Mouse (Mus musculus) forebrain, embryonic 16.5 days (tissue): ENCODE data around the gene Mylk4. TPM values are rescaled to one million over a fixed set of nuclear protein-coding genes. Genes with fewer than 3 reads are reported as not detected.
A peak's percentile ranks its signal among the peaks of the same experiment; 100 is the strongest.

ENCODE experiments used
- ATAC-seq: fragments of 200-750 bp; cut with Nextera tagmentation; 2 replicates; pipeline ENCODE4 v1.8.0; 2017; ENCODE audit warnings: mild to moderate bottlenecking, moderate library complexity
- H3K27ac ChIP-seq: fragments of 300-500 bp; sonication (generic); 2 replicates; pipeline ENCODE4 v1.5.1; 2014; ENCODE audit warnings: low read length, control low read depth
- H3K27me3 ChIP-seq: fragments of 300-500 bp; sonication (generic); replicated peaks from 2 replicates; pipeline ENCODE4 v1.6.1; 2014; ENCODE audit warnings: low read length; ENCODE audit not compliant: control insufficient read depth, insufficient read depth
- H3K36me3 ChIP-seq: fragments of 300-500 bp; sonication (generic); 2 replicates; pipeline ENCODE4 v1.6.1; 2014; ENCODE audit not compliant: control insufficient read depth, insufficient read depth
- H3K4me1 ChIP-seq: fragments of 300-500 bp; sonication (generic); replicated peaks from 2 replicates; pipeline ENCODE4 v1.6.1; 2014; ENCODE audit warnings: low read length; ENCODE audit not compliant: control insufficient read depth, insufficient read depth
- H3K4me2 ChIP-seq: fragments of 300-500 bp; sonication (generic); 2 replicates; pipeline ENCODE4 v1.6.1; 2014; ENCODE audit warnings: mild to moderate bottlenecking, low read length, control low read depth
- H3K4me3 ChIP-seq: fragments of 300-500 bp; sonication (generic); replicated peaks from 2 replicates; pipeline ENCODE4 v1.5.1; 2014; ENCODE audit warnings: mild to moderate bottlenecking, low read length, control low read depth
- H3K9ac ChIP-seq: fragments of 300-500 bp; sonication (generic); replicated peaks from 2 replicates; pipeline ENCODE4 v1.6.1; 2014; ENCODE audit warnings: low read depth, low read length, control low read depth
- H3K9me3 ChIP-seq: fragments of 300-500 bp; sonication (generic); 2 replicates; pipeline ENCODE4 v1.6.1; 2016; ENCODE audit warnings: low read length; ENCODE audit not compliant: control insufficient read depth
- WGBS: fragments of 180-500 bp; shearing (Covaris S2); extraction: QIAGEN DNeasy Blood & Tissue Kit; methylation state at CpG from one replicate; pipeline ENCODE4 v1.1.7; 2014; 5-methylcytosine and 5-hydroxymethylcytosine counted together
- polyA plus RNA-seq: library from polyadenylated mRNA; unstranded; fragments of >200 nt; fragmentation: Nextera tagmentation; extraction: Ambion mirVana; gene quantifications from 2 replicates; pipeline ENCODE4 v1.2.1, GENCODE M21; 2015

Mylk4 gene
- polyA plus RNA-seq, 1 experiment from 2014 or later, result not detected

DNA sequence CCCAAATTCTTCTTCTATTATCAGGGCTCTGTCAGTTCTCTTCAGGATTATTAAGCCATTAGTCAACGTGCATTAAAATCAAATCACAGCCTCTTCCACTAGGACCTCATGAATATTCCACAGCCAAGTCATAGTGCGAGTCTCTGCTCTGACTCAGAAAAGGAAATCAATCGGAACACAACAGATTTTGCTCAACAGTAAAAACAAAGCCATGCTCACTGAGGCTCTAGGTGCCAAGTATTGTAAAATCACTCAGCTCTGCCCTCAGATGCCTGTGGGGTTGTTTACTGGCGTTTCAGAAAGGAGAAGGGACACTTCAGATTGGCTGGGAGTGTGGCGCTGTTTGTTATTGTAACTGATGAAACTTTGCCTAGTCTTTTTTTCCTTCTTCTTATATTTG, 104.8 kb downstream of the Mylk4 start:
- Histone ChIP-seq H3K4me2 (no peak overlapping the region), H3K9ac (no peak overlapping the region), H3K36me3 (no peaks in the 10 kb centered on the region), H3K4me1 (no peaks in the 10 kb centered on the region), H3K4me3 (no peak overlapping the region), H3K27me3 (no peaks in the 10 kb centered on the region), H3K9me3 (no peaks in the 10 kb centered on the region), H3K27ac (no peak overlapping the region)
- WGBS, result 55% methylated on average over 5 of the region's 5 CpGs
- no peak for ATAC-seq

DNA sequence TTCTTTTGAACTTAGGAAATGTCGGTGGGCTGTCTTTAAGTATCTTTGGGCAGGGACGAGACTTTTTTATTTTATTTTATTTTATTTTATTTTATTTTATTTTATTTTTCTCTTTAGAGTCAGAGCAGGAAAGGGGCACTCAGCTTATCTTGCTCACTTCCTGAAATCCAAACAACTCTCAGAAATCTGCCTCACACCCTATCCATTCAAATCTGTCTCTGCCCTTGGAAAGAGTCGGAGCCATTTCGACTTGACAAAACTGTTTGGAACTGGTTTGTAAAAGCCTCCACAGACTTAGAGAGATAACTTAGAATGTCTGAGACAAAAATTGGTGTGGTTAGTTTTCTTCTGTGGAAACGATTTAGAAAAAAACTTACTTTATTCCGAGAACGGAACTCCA, 113.0 kb downstream of the Mylk4 start:
- no peak for ATAC-seq
- 87% methylated on average over 7 of the region's 7 CpGs for WGBS
- Histone ChIP-seq H3K4me3 (no peak overlapping the region), H3K4me1 (no peaks in the 10 kb centered on the region), H3K4me2 (no peak overlapping the region), H3K36me3 (no peaks in the 10 kb centered on the region), H3K9ac (no peak overlapping the region), H3K9me3 (no peaks in the 10 kb centered on the region), H3K27ac (no peak overlapping the region), H3K27me3 (no peaks in the 10 kb centered on the region)

DNA sequence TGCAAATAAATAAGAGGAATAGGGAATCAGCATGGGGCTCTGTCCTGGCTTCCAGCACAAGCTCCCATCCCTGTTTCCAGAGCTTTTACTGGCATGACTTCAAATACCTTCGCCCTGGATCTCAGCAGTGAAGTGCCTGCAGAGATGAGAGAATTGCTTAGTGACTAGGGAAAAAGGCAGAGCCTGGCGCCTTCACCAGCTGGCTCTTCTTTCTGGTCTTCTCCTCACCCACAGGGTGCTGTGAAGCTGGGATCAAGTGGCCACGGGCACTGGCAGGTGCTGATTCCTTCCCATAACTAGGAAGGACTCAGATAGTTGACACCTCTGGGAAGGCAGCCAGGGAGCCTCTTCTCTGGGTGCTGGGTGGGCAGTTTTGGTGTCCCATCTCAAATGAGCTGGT, 115.5 kb downstream of the Mylk4 start:
- H3K4me1 ChIP-seq, result no peaks in the 10 kb centered on the region
- no peak overlapping the region for H3K9ac ChIP-seq
- 68% methylated on average over 3 of the region's 3 CpGs for WGBS
- H3K4me2 ChIP-seq, result no peak overlapping the region
- H3K27me3 ChIP-seq, result no peaks in the 10 kb centered on the region
- H3K9me3 ChIP-seq, result no peaks in the 10 kb centered on the region
- ATAC-seq, result no peak
- H3K4me3 ChIP-seq, result no peak overlapping the region
- H3K36me3 ChIP-seq, result no peaks in the 10 kb centered on the region
- H3K27ac ChIP-seq, result no peak overlapping the region

DNA sequence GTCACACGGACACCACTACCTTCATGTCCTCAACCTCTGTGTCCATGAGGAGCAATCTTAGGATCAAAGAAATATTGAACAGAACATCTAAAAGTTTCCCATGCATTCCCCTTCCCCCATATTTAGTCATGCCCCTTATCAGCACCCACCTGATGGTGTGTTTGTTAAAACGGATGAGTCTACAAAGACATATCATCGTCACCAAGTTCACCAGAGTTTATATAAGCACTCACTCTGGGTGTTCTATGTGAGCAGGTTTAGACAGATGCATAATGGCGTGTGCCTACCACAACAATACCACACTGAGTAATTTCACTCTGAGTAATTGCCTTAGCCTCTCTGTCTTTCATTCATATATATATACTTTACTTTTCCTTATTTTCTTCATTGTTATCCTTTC, 116.4 kb downstream of the Mylk4 start:
- 91% methylated on average over 4 of the region's 4 CpGs for WGBS
- ATAC-seq, result no peak

DNA sequence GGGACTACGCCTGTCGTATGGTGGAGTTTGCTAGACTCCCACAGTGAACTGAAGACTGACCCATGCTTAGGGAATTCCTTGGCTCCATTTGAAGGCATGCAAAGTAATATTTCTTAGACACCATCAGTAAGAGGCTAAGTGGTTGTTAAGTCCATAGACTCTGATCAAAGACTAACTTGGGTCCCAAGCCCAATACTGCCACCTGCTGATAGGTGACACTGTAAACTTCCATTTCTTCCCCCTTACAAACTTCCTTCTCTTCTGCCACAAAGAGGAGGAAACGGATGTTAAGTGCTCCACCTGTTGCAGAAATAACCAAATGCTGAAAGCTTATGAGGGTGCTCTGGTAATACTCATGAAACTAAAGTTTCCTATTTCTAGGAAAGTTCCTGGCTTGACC, 121.7 kb downstream of the Mylk4 start:
- H3K36me3 ChIP-seq, result no peaks in the 10 kb centered on the region
- WGBS, result 79% methylated on average over 3 of the region's 3 CpGs
- H3K27ac ChIP-seq, result no peak overlapping the region
- no peak overlapping the region for H3K4me3 ChIP-seq
- no peak overlapping the region for H3K9ac ChIP-seq
- no peaks in the 10 kb centered on the region for H3K4me1 ChIP-seq
- no peak overlapping the region for H3K4me2 ChIP-seq
- no peaks in the 10 kb centered on the region for H3K9me3 ChIP-seq
- H3K27me3 ChIP-seq, result no peaks in the 10 kb centered on the region
- ATAC-seq, result no peak

More for the DNA sequence above, 116.4 kb downstream of the Mylk4 start:
- H3K9ac ChIP-seq, result no peak overlapping the region
- no peaks in the 10 kb centered on the region for H3K27me3 ChIP-seq
- H3K9me3 ChIP-seq, result no peaks in the 10 kb centered on the region
- no peak overlapping the region for H3K4me2 ChIP-seq
- H3K27ac ChIP-seq, result no peak overlapping the region
- no peak overlapping the region for H3K4me3 ChIP-seq
- H3K4me1 ChIP-seq, result no peaks in the 10 kb centered on the region
- no peaks in the 10 kb centered on the region for H3K36me3 ChIP-seq

DNA sequence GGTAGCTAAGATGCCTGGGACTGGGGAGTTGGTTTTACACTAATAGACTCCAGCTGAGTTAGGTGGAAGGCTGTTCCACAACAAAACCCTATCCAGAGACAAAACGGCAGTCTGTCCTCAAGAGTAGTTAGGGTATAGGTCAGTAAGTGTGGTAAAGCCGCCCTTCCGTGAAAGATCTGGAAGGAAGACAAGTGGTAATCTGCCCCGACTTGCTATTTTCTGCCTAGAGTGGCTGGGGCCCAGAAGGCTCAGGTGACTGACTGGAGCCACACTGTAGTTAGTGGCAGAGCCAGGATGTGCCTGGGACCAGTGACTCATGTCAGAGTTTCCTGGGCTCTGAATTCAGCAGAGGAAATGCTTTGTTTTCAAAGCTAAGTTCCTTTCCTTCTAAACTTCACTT, 123.5 kb downstream of the Mylk4 start:
- ATAC-seq, result no peak
- H3K4me1 ChIP-seq, result no peaks in the 10 kb centered on the region
- no peak overlapping the region for H3K4me3 ChIP-seq
- no peaks in the 10 kb centered on the region for H3K27me3 ChIP-seq
- H3K36me3 ChIP-seq, result no peaks in the 10 kb centered on the region
- no peak overlapping the region for H3K4me2 ChIP-seq
- H3K9me3 ChIP-seq, result no peaks in the 10 kb centered on the region
- H3K27ac ChIP-seq, result no peak overlapping the region
- 74% methylated on average over 4 of the region's 4 CpGs for WGBS
- no peak overlapping the region for H3K9ac ChIP-seq

DNA sequence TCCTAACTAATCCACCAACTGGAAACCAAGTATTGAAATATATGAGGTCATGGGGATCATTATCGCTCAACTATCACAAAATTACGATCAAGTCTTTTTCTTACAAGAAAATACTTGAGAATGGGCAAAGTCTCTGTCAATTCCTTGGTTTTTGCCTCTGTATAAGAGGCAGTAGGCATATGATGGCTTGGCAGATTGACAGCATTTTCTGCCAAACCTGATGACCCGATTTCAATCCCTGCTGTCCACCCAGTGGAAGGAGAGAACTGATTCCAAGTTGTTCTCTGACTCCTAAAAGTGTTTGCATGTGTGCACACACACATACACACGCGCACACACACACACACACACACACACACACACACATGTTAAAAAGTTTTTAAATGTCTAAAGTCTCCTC, 124.5 kb downstream of the Mylk4 start:
- Histone ChIP-seq H3K4me1 (no peaks in the 10 kb centered on the region), H3K4me2 (no peak overlapping the region), H3K27ac (no peak overlapping the region), H3K27me3 (no peaks in the 10 kb centered on the region), H3K9ac (no peak overlapping the region), H3K36me3 (no peaks in the 10 kb centered on the region), H3K9me3 (no peaks in the 10 kb centered on the region), H3K4me3 (no peak overlapping the region)
- 89% methylated on average over 5 of the region's 5 CpGs for WGBS
- ATAC-seq, result no peak

DNA sequence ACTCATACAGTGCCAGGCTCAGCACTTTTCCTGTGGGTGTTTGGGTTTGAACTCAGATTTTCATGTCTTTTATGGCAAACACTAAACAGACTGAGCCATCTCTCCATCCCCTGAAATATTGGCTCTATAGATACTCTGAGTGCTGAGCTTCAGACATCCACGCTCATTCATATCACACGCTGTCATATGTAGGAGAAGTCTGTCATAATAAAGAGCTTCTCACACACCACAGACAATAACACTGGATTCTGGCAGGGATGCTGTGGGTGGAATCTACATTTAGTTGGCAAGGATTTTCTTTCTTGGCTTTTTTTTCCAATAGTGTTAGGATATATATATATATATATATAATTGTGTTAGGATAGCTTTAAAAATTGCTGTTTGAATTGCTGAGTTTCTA, 126.2 kb downstream of the Mylk4 start:
- peak; percentile 86 for ATAC-seq
- 73% methylated on average over 2 of the region's 2 CpGs for WGBS
- H3K36me3 ChIP-seq, result no peaks in the 10 kb centered on the region

More for the DNA sequence above, 126.2 kb downstream of the Mylk4 start:
- no peaks in the 10 kb centered on the region for H3K27me3 ChIP-seq
- H3K4me2 ChIP-seq, result no peak overlapping the region
- H3K9ac ChIP-seq, result no peak overlapping the region
- H3K4me3 ChIP-seq, result no peak overlapping the region
- no peaks in the 10 kb centered on the region for H3K4me1 ChIP-seq
- no peak overlapping the region for H3K27ac ChIP-seq
- no peaks in the 10 kb centered on the region for H3K9me3 ChIP-seq

Other genes starting within 250 kb of the Mylk4 start
- 32.3 and 32.7 TPM in 2 replicates for gene Wrnip1, start 18.1 kb upstream of the Mylk4 start, polyA plus RNA-seq
- not detected in 2 replicates for gene D930007J09Rik, start 18.9 kb upstream of the Mylk4 start, polyA plus RNA-seq
- 1.5 and 1.6 TPM in 2 replicates for gene Serpinb1a, start 67.2 kb upstream of the Mylk4 start, polyA plus RNA-seq
- gene Serpinb1c, start 114.3 kb upstream of the Mylk4 start, polyA plus RNA-seq, result not detected in 2 replicates
- 1.1 and 1.2 TPM in 2 replicates for gene Serpinb6b, start 181.3 kb upstream of the Mylk4 start, polyA plus RNA-seq
- gene Serpinb9, start 219.3 kb upstream of the Mylk4 start, polyA plus RNA-seq, result 1.3 and 2.0 TPM in 2 replicates
- 0.11 and 0.14 TPM in 2 replicates for gene Serpinb9b, start 243.5 kb upstream of the Mylk4 start, polyA plus RNA-seq